Mouse (Mus musculus) MEL (cell line): ENCODE measurements at regions not wholly inside any gene's neighbourhood (a gene's known extent, or its start where the extent isn't known, plus 50 kb on each side); places are given as distances from the start of the nearest gene placed in this dataset.

Experiments
- DNase-seq: peaks from one replicate; pipeline ENCODE4 v3.0.0; 2011; ENCODE audit warnings: low read depth, low spot score
- H3K27ac ChIP-seq: 2 replicates; pipeline ENCODE4 v1.5.1; 2012; ENCODE audit warnings: low read depth, mild to moderate bottlenecking, control low read depth, low read length, moderate library complexity; ENCODE audit not compliant: control insufficient read depth
- H3K27me3 ChIP-seq, 2 experiments: fragments of 150-350 bp in 1 of 2; sonication (generic) in 1 of 2; 2 replicates each; pipeline ENCODE4 v1.6.1; 2012; ENCODE audit warnings: low read length in 2 of 2, mild to moderate bottlenecking in 2 of 2, improper control_type of control experiment in 1 of 2, moderate library complexity in 1 of 2; ENCODE audit not compliant: insufficient read depth in 2 of 2, control insufficient read depth in 1 of 2
- H3K36me3 ChIP-seq, 2 experiments: 2 replicates each; pipeline ENCODE4 v1.6.1; 2012 to 2014; ENCODE audit warnings: low read length in 2 of 2, improper control_type of control experiment in 1 of 2, inconsistent platforms in 1 of 2, mild to moderate bottlenecking in 1 of 2; ENCODE audit not compliant: insufficient read depth in 2 of 2, control insufficient read depth in 1 of 2
- H3K4me1 ChIP-seq, 2 experiments: fragments of 150-350 bp in 1 of 2; sonication (generic) in 1 of 2; 2 replicates each; pipeline ENCODE4 v1.6.1; 2012; ENCODE audit warnings: low read length in 2 of 2, improper control_type of control experiment in 1 of 2, mild to moderate bottlenecking in 1 of 2; ENCODE audit not compliant: insufficient read depth in 2 of 2, control insufficient read depth in 1 of 2
- H3K4me3 ChIP-seq, 2 experiments: fragments of 150-350 bp in 1 of 2; sonication (generic) in 1 of 2; 2 replicates each; pipeline ENCODE4 v1.5.1; 2012; ENCODE audit warnings: low read depth in 2 of 2, low read length in 2 of 2, mild to moderate bottlenecking in 2 of 2, moderate library complexity in 2 of 2, control low read depth in 1 of 2, improper control_type of control experiment in 1 of 2; ENCODE audit not compliant: control insufficient read depth in 1 of 2, insufficient read depth in 1 of 2
- H3K79me2 ChIP-seq: 2 replicates; pipeline ENCODE4 v1.6.1; 2012; ENCODE audit warnings: mild to moderate bottlenecking, low read length, moderate library complexity; ENCODE audit not compliant: control insufficient read depth, poor library complexity, insufficient read depth
- H3K9ac ChIP-seq: 2 replicates; pipeline ENCODE4 v1.6.1; 2012; ENCODE audit warnings: low read depth, mild to moderate bottlenecking, control low read depth, low read length, moderate library complexity; ENCODE audit not compliant: control insufficient read depth, poor library complexity, severe bottlenecking
- H3K9me3 ChIP-seq: fragments of 150-350 bp; sonication (generic); replicated peaks from 2 replicates; pipeline ENCODE4 v1.6.1; 2012; ENCODE audit warnings: mild to moderate bottlenecking, low read length, improper control_type of control experiment, moderate library complexity; ENCODE audit not compliant: insufficient read depth
- BHLHE40 ChIP-seq: IDR thresholded peaks from 2 replicates; pipeline ENCODE4 v1.6.1; 2012; ENCODE audit warnings: low read depth, mild to moderate bottlenecking, inconsistent platforms, low read length, improper control_type of control experiment, borderline replicate concordance
- CHD1 ChIP-seq: IDR thresholded peaks from 2 replicates; pipeline ENCODE4 v1.6.1; 2012; ENCODE audit warnings: low read depth, mild to moderate bottlenecking, inconsistent platforms, low read length, improper control_type of control experiment
- CTCF ChIP-seq, 3 experiments: IDR thresholded peaks in 2 of 3; conservative IDR thresholded peaks in 1 of 3; 2 replicates each; pipeline ENCODE4 v1.5.1; 2011 to 2012; ENCODE audit warnings: low read length in 3 of 3, low read depth in 2 of 3, mild to moderate bottlenecking in 2 of 3, improper control_type of control experiment in 1 of 3, inconsistent platforms in 1 of 3, mixed read lengths in 1 of 3, moderate library complexity in 1 of 3; ENCODE audit not compliant: control insufficient read depth in 1 of 3, insufficient read depth in 1 of 3, poor library complexity in 1 of 3, severe bottlenecking in 1 of 3
- E2F4 ChIP-seq: IDR thresholded peaks from 2 replicates; pipeline ENCODE4 v1.6.1; 2011; ENCODE audit warnings: low read depth, low read length, improper control_type of control experiment, borderline replicate concordance
- EP300 ChIP-seq, 2 experiments: IDR thresholded peaks; 2 replicates each; pipeline ENCODE4 v1.6.1; 2011; ENCODE audit warnings: improper control_type of control experiment in 2 of 2, low read length in 2 of 2, low read depth in 1 of 2, mild to moderate bottlenecking in 1 of 2
- ETS1 ChIP-seq: IDR thresholded peaks from 2 replicates; pipeline ENCODE4 v1.6.1; 2012; ENCODE audit warnings: low read depth, mild to moderate bottlenecking, inconsistent platforms, low read length, improper control_type of control experiment, moderate library complexity
- GABPA ChIP-seq: IDR thresholded peaks from 2 replicates; pipeline ENCODE4 v1.6.1; 2012; ENCODE audit warnings: low read depth, mild to moderate bottlenecking, inconsistent platforms, low read length, improper control_type of control experiment, moderate library complexity
- GATA1 ChIP-seq: IDR thresholded peaks from 2 replicates; pipeline ENCODE4 v1.6.1; 2011; ENCODE audit warnings: low read depth, low read length, improper control_type of control experiment
- HCFC1 ChIP-seq: IDR thresholded peaks from 2 replicates; pipeline ENCODE4 v1.6.1; 2012; ENCODE audit warnings: low read depth, mild to moderate bottlenecking, inconsistent platforms, low read length, improper control_type of control experiment, moderate library complexity
- KAT2A ChIP-seq: conservative IDR thresholded peaks from 2 replicates; pipeline ENCODE4 v1.6.1; 2012; ENCODE audit warnings: low read depth, low read length, improper control_type of control experiment, inconsistent platforms
- MAFK ChIP-seq: IDR thresholded peaks from 2 replicates; pipeline ENCODE4 v1.6.1; 2011; ENCODE audit warnings: low read depth, mild to moderate bottlenecking, low read length, improper control_type of control experiment, borderline replicate concordance
- MAX ChIP-seq: IDR thresholded peaks from 2 replicates; pipeline ENCODE4 v1.6.1; 2011; ENCODE audit warnings: low read length, improper control_type of control experiment
- MAZ ChIP-seq: IDR thresholded peaks from 2 replicates; pipeline ENCODE4 v1.6.1; 2012; ENCODE audit warnings: low read depth, mild to moderate bottlenecking, inconsistent platforms, low read length, improper control_type of control experiment
- MXI1 ChIP-seq: IDR thresholded peaks from 2 replicates; pipeline ENCODE4 v1.6.1; 2011; ENCODE audit warnings: mild to moderate bottlenecking, low read depth, low read length, improper control_type of control experiment
- MYB ChIP-seq: IDR thresholded peaks from 2 replicates; pipeline ENCODE4 v1.6.1; 2011; ENCODE audit warnings: mild to moderate bottlenecking, low read depth, low read length, improper control_type of control experiment
- NRF1 ChIP-seq: IDR thresholded peaks from 2 replicates; pipeline ENCODE4 v1.6.1; 2014; ENCODE audit warnings: low read depth, mild to moderate bottlenecking, inconsistent platforms, low read length, improper control_type of control experiment, moderate library complexity; ENCODE audit not compliant: poor library complexity, insufficient read depth, severe bottlenecking
- POLR2AphosphoS2 ChIP-seq: IDR thresholded peaks from 2 replicates; pipeline ENCODE4 v1.6.1; 2011; ENCODE audit warnings: low read length, improper control_type of control experiment
- POLR2AphosphoS5 ChIP-seq: IDR thresholded peaks from 2 replicates; pipeline ENCODE4 v1.6.1; 2012; ENCODE audit warnings: low read depth, borderline replicate concordance, mild to moderate bottlenecking, inconsistent platforms, low read length, moderate library complexity, mixed read lengths
- RCOR1 ChIP-seq: IDR thresholded peaks from 2 replicates; pipeline ENCODE4 v1.6.1; 2012; ENCODE audit warnings: low read depth, mild to moderate bottlenecking, inconsistent platforms, low read length, improper control_type of control experiment
- SIN3A ChIP-seq: IDR thresholded peaks from 2 replicates; pipeline ENCODE4 v1.6.1; 2012; ENCODE audit warnings: low read length, improper control_type of control experiment, inconsistent platforms
- TAL1 ChIP-seq: IDR thresholded peaks from 2 replicates; pipeline ENCODE4 v1.6.1; 2012; ENCODE audit warnings: mild to moderate bottlenecking, inconsistent platforms, low read length, moderate library complexity, mixed read lengths
- TBP ChIP-seq: IDR thresholded peaks from 2 replicates; pipeline ENCODE4 v1.8.0; 2011; ENCODE audit warnings: low read depth, low read length, improper control_type of control experiment
- TCF12 ChIP-seq: IDR thresholded peaks from 2 replicates; pipeline ENCODE4 v1.6.1; 2014; ENCODE audit warnings: low read depth, mild to moderate bottlenecking, inconsistent platforms, low read length, improper control_type of control experiment, moderate library complexity
- UBTF ChIP-seq: IDR thresholded peaks from 2 replicates; pipeline ENCODE4 v1.6.1; 2012; ENCODE audit warnings: low read depth, mild to moderate bottlenecking, inconsistent platforms, low read length, improper control_type of control experiment, moderate library complexity, borderline replicate concordance; ENCODE audit not compliant: insufficient read depth
- ZKSCAN1 ChIP-seq: IDR thresholded peaks from 2 replicates; pipeline ENCODE4 v1.6.1; 2012; ENCODE audit warnings: low read depth, mild to moderate bottlenecking, inconsistent platforms, low read length, improper control_type of control experiment, moderate library complexity
- ZMIZ1 ChIP-seq: IDR thresholded peaks from 2 replicates; pipeline ENCODE4 v1.6.1; 2012; ENCODE audit warnings: low read depth, mild to moderate bottlenecking, inconsistent platforms, low read length, improper control_type of control experiment, moderate library complexity
- ZNF384 ChIP-seq: IDR thresholded peaks from 2 replicates; pipeline ENCODE4 v1.6.1; 2012; ENCODE audit warnings: low read depth, mild to moderate bottlenecking, inconsistent platforms, low read length, improper control_type of control experiment

DNA sequence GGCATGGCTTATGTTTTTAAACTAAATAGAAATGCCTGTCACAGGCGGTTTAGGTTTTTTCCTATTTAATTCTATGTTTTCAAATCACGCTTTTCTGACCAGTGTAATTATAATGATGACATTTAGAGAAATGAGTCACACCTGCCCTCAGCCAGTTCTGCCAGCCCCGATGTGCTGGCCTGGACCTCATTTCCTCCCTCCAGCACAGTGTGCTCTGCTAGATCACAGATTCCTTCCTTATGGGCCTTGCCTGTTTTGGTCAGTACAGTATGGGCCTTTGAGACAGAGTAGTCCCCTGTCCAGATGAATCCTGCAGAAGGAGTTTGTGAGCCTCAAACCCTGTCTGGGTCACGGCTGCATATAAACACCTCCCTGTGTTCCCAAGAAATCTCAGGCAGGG, 569.6 kb upstream of the Btbd3 start:
- no peaks in the 10 kb centered on the region for H3K27me3 ChIP-seq
- no peaks in the 10 kb centered on the region for H3K79me2 ChIP-seq
- no peak overlapping the region for H3K27ac ChIP-seq
- H3K4me1 ChIP-seq, result no peaks in the 10 kb centered on the region
- no peak for TF ChIP-seq TCF12
- TF ChIP-seq EP300 (IDR thresholded peaks at IDR 0.05; ENCODE audit: low read depth in 1 of 2, low read length in 2 of 2), result no peak
- no peak for TF ChIP-seq MAX
- TF ChIP-seq ZKSCAN1, result no peak
- no peak for TF ChIP-seq UBTF
- TF ChIP-seq ETS1, result no peak
- no peak for TF ChIP-seq TAL1
- no peak for TF ChIP-seq MAFK
- TF ChIP-seq GATA1, result no peak
- no peak for TF ChIP-seq MXI1
- TF ChIP-seq E2F4, result no peak
- TF ChIP-seq GABPA, result no peak
- TF ChIP-seq SIN3A, result no peak
- no peak for TF ChIP-seq TBP
- TF ChIP-seq BHLHE40, result no peak
- no peak for TF ChIP-seq HCFC1
- TF ChIP-seq, all 39 proteins: peak for 0
- Histone ChIP-seq H3K9me3 (no peaks in the 10 kb centered on the region), H3K36me3 (no peaks in the 10 kb centered on the region), H3K4me3 (no peak overlapping the region), H3K9ac (no peak overlapping the region)
- no peak for DNase-seq

GRCm38 (mm10) chr2:137681762-137682161, 565.3 kb upstream of the Jag1 start:
- TF ChIP-seq RCOR1 (no peak), ZKSCAN1 (no peak), MAZ (no peak), BHLHE40 (no peak), E2F4 (no peak), CTCF (IDR thresholded peaks at IDR 0.05 in 2 of 3, conservative IDR thresholded peaks at IDR 0.05 in 1 of 3; ENCODE audit: control insufficient read depth in 1 of 3, insufficient read depth in 1 of 3, low read depth in 2 of 3, low read length in 3 of 3, poor library complexity in 1 of 3, severe bottlenecking in 1 of 3) (no peak), HCFC1 (no peak), KAT2A (no peak), ZNF384 (no peak), MXI1 (no peak), CHD1 (no peak), UBTF (no peak), EP300 (IDR thresholded peaks at IDR 0.05; ENCODE audit: low read depth in 1 of 2, low read length in 2 of 2) (no peak), NRF1 (no peak), ZMIZ1 (no peak), MYB (no peak), ETS1 (no peak), POLR2AphosphoS5 (no peak), POLR2AphosphoS2 (no peak)

More at GRCm38 (mm10) chr2:137681762-137682161, 565.3 kb upstream of the Jag1 start:
- DNase-seq, result no peak
- H3K9ac ChIP-seq, result no peak overlapping the region
- H3K27me3 ChIP-seq, result no peaks in the 10 kb centered on the region
- no peaks in the 10 kb centered on the region for H3K79me2 ChIP-seq
- no peaks in the 10 kb centered on the region for H3K36me3 ChIP-seq
- H3K4me1 ChIP-seq, result no peaks in the 10 kb centered on the region
- H3K27ac ChIP-seq, result no peak overlapping the region
- no peak overlapping the region for H3K4me3 ChIP-seq
- H3K9me3 ChIP-seq, result no peaks in the 10 kb centered on the region
